Mouse (Mus musculus) kidney, adult 8-10 months (tissue): ENCODE measurements around the gene Awat2.
"Not testable (repeated sequence)": the region's sequence is repeated elsewhere in the genome, so short reads cannot be mapped to it uniquely, and the experiment has no call there.

Experiments used
- DNase-seq, 2 experiments: peaks; one replicate each; pipeline ENCODE4 v3.0.0; 2022

The Awat2 gene

DNA sequence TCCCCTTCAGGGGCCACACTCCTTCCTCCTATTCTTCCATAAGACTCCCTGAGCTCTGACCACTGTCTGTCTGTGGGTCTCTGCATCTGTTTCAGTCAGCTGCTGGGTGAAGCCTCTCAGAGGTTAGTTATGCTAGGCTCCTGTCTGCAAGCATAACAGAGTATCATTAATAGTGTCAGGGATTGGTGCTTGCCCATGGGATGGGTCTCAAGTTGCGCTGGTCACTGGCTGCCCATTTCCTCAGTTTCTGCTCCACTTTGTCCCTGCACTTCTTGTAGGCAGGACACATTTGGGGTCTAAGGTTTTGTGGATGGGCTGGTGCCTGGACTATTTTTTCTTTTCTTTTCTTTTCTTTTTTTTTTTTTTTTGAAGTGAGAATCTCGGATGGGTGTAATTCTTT is at the start of gene Awat2:
TSS of gene Awat2 (minus strand) at position 101 of the 400 bp plus-strand sequence.
- not testable (repeated sequence) for DNase-seq

DNA sequence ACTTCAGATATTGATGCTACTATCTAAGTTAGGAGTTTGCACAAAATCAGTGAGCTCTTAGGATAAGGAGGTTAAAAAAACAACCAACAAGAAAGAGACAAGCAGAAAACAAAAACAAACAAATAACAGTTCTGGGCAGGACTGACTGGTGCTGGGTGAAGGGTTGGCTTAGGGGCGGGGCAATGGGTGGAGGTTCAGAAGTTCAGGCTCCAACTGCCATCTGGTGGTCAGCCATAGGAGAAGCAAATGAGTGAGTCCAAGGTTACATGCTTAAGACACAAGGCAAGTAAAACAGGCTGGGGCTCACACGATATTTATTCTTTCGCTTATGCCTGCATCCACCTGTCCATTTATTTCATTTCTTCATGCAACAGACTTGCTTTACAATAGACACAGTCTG is 37.8 kb upstream of the Awat2 start:
- peak; percentile 59 to 65 for DNase-seq

DNA sequence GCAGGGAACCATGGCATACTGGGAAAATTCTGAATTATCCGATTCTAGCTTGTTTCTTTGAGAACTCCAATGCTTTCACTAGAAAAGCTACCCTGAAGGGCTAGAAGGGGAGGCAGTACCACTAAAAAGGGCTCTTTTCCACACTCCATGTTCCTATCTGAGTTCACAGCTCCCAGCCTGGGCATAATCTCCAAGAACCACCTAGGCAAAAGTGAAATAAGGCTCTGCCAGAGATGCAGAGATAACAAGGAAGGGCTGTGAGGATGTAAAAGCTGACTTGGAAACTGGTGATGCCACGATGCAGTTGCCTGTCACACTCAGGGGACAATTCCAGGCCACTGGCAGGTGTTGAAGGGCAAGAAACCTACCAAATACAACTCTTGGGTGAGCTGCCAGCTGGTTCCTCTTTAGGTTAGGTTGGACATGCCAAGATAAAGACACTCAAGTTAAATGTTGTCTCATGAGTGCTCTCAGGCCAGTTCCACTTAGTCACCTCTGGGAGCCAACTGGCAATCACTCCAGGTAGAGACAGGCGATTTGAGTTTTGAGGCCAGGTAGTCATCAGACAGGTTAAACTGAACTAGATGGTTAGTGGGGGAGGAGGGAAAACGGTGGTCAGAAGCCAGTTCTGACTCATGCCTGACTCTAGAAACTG is 33.2 kb upstream of the Awat2 start:
- no peak for DNase-seq

DNA sequence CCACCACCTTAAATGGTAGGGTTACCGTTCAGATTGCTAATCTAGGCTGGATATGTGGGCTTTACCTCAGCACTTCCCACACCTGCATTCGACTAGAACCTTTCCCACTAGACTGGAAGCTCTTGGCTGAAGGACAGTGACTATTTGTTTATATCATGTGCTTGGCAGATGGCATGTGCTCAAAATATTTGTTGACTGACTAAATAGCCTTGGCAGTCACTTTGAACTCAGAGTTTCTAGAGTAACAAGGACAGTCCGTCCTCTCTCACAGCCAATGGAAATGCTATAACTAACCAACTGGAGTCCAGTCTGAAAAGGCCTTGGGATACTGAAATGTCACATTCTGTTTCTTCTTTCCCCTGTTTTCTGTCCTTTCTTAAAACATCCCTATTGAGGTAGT is 29.0 kb upstream of the Awat2 start:
- DNase-seq, result no peak

DNA sequence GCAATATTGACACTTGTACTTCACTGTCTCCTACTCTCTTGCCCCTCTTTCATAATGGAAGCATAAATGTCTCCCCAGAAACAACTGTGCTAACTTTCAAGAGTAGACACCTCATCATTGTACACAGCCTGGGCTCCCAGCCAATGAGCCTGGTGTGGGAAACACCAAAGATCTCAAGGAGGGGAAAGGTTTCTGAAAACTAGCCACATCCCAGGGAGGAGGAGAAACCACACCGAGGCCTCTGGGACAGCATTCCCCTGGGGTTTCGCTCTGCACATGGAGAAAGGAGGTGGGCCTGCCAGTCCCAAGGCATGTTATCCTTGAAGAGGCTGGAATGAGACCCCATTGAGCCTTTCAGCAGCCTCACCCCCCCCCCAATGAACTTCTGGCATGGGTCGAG is 27.6 kb upstream of the Awat2 start:
- DNase-seq, result no peak

DNA sequence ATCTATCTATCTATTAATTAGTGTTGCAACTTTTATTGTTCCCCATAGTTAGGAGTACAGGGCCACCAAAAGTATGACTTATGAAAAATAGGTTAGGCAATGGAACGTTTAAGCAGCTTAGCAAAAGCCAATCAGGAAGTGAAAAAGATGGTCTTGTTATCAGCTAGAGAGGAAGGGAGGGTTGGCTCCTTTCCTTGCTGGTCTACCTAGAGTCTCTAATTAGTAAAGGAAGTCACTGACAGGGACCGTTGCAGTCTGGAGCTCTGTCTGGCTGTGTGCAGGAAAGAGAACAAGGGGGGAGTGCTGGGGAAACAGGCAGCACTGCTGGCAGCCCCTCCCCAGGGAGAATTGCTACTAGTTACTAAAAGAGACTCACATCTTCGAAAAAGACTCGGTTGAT is 25.5 kb upstream of the Awat2 start:
- DNase-seq, result no peak

DNA sequence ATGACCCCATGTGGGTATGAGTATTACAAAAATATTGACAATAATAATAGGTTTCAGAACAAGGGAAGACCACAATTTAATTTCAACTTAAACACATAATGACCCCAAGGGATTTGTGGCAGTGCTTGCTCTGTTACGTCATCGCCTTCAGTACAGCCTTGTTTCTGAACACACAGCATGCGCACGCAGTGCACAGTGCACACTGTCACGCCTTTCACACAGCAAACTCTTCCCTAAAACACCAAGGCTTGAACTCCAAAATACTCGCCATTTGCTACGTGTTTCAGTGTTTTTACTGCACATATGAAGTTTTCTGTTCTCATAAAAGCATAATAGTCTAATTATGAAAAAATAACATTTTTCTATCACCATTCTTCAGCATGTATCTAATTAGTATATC is 1.0 kb upstream of the Awat2 start:
- no peak for DNase-seq

DNA sequence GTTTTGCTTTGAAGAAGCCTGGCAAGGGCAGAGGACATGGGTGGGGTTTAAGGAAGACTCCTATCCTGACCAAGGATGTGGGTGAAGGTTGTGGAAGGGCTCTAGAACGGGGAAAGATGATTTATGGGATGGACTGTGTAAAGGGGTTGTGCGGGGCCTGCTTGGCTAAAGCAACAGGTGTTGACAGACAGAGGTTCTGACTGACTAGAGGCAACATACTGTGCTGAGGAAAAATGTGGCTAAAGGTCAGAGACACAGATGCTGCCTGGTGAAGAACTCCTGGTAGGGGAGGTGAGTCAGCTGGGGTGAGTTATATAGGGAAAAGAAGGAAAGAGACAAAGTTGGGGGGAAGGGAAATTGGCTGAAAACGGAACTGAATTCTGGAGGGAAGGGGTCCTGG is 10.2 kb downstream of the Awat2 start:
- DNase-seq, result no peak

DNA sequence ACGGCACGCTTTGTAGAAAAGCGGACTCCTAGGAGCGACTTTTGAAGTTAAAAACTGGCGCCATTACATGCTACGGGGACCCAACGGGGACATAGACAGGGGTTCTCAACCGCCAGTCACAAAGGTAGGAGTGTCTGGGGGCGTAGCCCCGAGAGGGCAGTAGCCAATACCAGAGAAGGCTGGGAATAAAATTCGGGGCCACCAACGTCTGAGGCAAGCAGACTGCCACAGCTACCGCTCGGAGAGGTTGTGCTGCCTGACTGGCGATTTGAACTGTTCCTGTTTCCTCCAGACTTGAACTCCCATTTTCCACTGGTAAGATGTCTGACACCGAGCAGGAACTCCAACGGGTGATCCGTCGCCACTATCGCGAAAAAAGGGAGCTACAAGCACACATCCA is 13.8 kb downstream of the Awat2 start, which contains the start of gene Otud6a:
TSS of gene Otud6a (plus strand) at position 321 of the 400 bp plus-strand sequence.
- DNase-seq, result no peak

DNA sequence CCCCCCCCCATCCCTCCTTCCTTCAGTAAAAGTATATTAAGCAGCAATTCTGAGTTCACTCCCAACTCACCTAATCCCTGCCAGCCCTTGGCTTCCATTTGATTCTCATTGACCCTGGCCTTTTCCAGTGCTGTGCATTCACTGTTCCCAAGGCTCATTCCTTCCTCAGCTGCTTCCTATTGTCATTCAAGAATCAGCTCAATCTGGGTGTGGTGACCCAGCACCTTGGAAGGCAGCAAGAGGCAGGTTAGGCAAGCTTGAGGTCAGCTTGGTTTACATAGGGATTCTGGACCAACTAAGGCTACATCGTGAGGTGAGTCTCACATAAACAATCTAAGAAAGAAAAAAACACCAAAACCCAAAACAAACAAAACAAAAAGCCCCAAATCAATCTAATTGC is 33.3 kb downstream of the Awat2 start:
- DNase-seq, result no peak

DNA sequence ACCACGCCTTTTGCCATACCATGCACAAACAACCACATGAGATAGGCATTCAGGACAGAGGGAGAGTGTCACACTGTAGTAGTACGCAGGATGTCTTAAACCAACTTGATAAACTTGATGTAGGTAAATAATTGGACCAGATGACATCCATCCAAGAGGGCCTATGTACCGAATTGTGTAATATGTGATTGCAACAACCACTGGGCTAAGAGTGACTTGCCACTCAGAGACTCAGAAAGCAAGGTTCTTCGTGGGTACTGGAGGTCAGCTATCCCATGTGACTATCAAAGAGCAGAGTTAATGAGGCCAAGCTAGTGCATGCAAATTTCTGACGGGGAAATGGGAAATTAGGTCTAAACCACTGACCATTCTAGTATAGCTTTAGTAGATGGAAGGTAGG is 40.9 kb downstream of the Awat2 start:
- DNase-seq, result no peak

DNA sequence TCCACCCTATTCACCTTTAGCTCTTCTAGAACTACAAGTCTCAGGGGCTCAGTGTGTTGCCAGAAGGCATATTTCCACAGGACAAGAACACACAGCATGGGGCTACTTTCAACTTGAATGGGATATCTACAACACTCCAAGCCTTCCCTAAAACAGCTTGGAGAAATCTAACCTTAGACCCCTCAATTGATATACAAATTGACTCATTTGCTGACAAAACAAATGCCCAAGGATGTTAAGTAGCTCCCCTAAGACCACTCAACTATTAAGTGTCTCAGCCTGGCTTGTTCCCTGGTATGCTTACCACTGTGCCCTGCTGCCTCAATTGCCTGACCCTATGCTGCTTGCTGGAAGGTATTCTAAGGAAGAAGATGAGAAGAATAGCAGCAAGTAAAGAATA is 41.6 kb downstream of the Awat2 start:
- no peak for DNase-seq

DNA sequence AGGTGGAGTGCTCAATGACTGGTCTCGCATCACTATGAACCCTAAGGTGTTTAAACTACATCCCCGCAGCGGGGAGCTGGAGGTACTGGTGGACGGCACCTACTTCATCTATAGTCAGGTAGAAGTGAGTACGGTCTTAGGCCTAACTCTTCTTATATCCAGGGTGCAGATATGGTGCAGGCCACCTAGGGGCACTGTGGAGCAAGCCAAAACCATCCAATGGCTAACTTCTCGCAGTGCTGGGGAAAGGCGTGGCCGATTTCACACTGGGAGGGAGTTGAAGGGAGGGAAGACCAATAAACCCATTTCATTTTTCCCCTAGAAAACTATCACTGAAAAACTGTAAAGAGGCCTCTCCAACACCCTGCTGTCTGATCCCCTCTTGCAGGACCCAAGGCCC is 47.5 kb downstream of the Awat2 start:
- peak in 1 of 2 experiments; percentile 1 for DNase-seq

DNA sequence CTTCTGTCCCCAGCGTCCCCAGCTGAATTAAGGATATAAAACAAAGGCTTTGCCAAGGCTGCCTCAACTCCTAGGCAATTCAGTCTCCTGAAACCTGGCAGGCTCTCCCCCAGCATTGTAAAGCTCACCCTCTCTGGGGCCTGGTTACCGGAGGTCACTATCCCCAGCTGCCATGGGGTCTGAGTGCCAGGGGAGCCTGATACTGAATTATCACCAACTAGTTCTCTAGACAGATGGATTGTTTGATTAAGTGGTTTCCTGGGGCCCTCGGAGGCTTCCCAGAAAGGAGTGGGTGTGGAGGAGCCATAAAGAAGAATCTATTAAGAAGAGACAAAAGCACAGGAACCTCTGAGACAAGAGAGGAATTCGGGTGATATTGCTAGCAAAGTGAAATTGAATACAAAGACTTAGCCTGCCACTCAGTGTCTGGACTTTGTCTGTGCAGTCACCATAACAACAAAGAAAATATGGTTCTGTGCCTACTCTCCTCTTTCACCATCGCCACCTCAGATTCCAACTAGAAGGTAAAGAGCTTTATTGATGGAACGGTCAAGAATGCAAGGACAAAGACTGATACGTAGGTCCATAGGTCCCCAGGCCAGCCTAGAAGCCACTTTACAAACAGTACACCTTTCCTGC is 48.2 kb downstream of the Awat2 start:
- DNase-seq, result no peak

DNA sequence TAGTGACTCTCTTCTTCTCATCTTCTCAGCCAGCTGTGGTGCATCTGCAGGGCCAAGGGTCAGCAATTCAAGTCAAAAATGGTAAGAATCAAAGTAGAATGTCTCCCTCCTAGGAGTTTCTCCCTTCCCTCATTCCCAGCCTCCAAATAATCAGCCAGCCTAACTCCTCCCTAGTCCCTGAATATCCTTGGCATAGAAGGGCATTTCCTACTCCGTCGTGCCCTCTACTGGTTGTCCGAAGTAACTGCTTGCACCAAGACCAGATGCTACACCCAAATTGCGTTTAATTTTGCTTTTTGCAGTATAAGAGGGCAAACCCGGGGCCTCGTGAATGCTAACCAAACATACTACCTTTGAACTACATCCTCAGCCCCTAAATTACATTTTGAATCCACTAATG is 50.2 kb downstream of the Awat2 start:
- peak; percentile 1 to 8 for DNase-seq

DNA sequence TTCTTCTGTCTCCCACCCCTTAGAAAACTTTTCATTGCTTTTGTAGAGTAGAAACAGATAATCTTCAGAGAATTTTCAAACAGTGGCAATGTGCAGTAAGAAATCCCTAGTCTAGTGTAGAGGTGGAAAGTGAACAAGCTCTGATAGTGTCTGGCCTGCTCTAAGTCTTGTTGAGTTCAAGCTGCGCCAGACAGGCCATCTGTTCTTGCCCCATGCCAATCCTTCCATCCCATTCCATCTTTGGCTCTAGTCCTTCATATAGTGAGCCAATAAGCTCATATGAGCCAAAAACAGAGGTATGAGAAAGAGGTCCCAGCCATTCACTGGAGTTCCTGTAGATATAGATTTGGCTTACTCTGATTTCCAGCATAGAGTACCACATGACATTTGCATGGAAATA is 52.6 kb downstream of the Awat2 start:
- DNase-seq, result no peak

DNA sequence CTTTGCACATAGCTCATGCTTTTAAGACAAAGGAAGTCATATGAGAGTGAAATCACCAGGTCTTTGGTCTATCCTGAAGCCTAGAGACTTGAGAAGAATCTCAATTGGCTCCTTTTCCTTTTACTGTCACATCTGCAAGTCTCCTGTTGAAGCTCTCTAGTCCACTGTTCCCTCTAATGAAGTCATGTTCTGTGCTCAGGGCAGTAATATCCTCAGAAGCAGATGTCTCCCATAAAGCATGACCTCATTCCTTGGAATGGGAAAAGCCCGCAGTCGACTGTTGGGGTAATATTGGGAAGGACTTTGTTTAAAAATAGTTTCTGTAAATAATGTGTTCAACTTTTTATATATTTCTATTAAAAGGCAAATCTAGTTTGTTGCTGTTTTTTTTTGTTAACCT is 85.5 kb downstream of the Awat2 start:
- DNase-seq, result no peak
